Mouse (Mus musculus) heart, adult 2 months (tissue): ENCODE results near the gene Dnajb5.

Experiments
- CTCF ChIP-seq: fragments of 200-600 bp; IDR thresholded peaks from 2 replicates; pipeline ENCODE4 v1.8.1; 2022; ENCODE audit warnings: antibody characterized with exemption, mild to moderate bottlenecking, moderate library complexity
- EP300 ChIP-seq: fragments of 200-500 bp; IDR thresholded peaks from 2 replicates; pipeline ENCODE4 v1.6.1; 2011; ENCODE audit warnings: low read depth, low read length, control low read depth; ENCODE audit not compliant: insufficient read depth
- POLR2A ChIP-seq: fragments of 200-500 bp; IDR thresholded peaks from 2 replicates; pipeline ENCODE4 v1.6.1; 2011; ENCODE audit warnings: mild to moderate bottlenecking, low read depth, low read length, control low read depth; ENCODE audit not compliant: insufficient read depth

- TF ChIP-seq CTCF (no peak), POLR2A (no peak), EP300 (no peak)
These were observed 28.9 kb upstream of the Dnajb5 start for GRCm38 (mm10) chr4:42920726-42921125.
